Mouse (Mus musculus): Measurements from ENCODE around the gene Upk3bl.

GRCm38 (mm10) chr5:136007745-136008144 lies 46.5 kb upstream of the Upk3bl start:
- TF ChIP-seq POLR2A (IDR thresholded peaks at IDR 0.05; ENCODE audit: control insufficient read depth in 1 of 2, insufficient read depth in 1 of 2, low read depth in 1 of 2, low read length in 2 of 2, poor library complexity in 1 of 2) (no peak), NELFE (IDR thresholded peaks at IDR 0.05; ENCODE audit: low read depth, low read length) (no peak), MAZ (IDR thresholded peaks at IDR 0.05; ENCODE audit: low read depth, low read length) (no peak)

Data from MEL (cell line).